Mouse (Mus musculus) forebrain, embryonic 16.5 days (tissue): ENCODE measurements around the gene Dph6. TPM values are rescaled to one million over a fixed set of nuclear protein-coding genes. Genes with fewer than 3 reads are reported as not detected.
A peak's percentile ranks its signal among the peaks of the same experiment; 100 is the strongest.
"Not testable (repeated sequence)": the region's sequence is repeated elsewhere in the genome, so short reads cannot be mapped to it uniquely, and the experiment has no call there.

Experiments used
- ATAC-seq: fragments of 200-750 bp; cut with Nextera tagmentation; 2 replicates; pipeline ENCODE4 v1.8.0; 2017; ENCODE audit warnings: mild to moderate bottlenecking, moderate library complexity
- H3K27ac ChIP-seq: fragments of 300-500 bp; sonication (generic); 2 replicates; pipeline ENCODE4 v1.5.1; 2014; ENCODE audit warnings: low read length, control low read depth
- H3K27me3 ChIP-seq: fragments of 300-500 bp; sonication (generic); replicated peaks from 2 replicates; pipeline ENCODE4 v1.6.1; 2014; ENCODE audit warnings: low read length; ENCODE audit not compliant: control insufficient read depth, insufficient read depth
- H3K36me3 ChIP-seq: fragments of 300-500 bp; sonication (generic); 2 replicates; pipeline ENCODE4 v1.6.1; 2014; ENCODE audit not compliant: control insufficient read depth, insufficient read depth
- H3K4me1 ChIP-seq: fragments of 300-500 bp; sonication (generic); replicated peaks from 2 replicates; pipeline ENCODE4 v1.6.1; 2014; ENCODE audit warnings: low read length; ENCODE audit not compliant: control insufficient read depth, insufficient read depth
- H3K4me2 ChIP-seq: fragments of 300-500 bp; sonication (generic); 2 replicates; pipeline ENCODE4 v1.6.1; 2014; ENCODE audit warnings: mild to moderate bottlenecking, low read length, control low read depth
- H3K4me3 ChIP-seq: fragments of 300-500 bp; sonication (generic); replicated peaks from 2 replicates; pipeline ENCODE4 v1.5.1; 2014; ENCODE audit warnings: mild to moderate bottlenecking, low read length, control low read depth
- H3K9ac ChIP-seq: fragments of 300-500 bp; sonication (generic); replicated peaks from 2 replicates; pipeline ENCODE4 v1.6.1; 2014; ENCODE audit warnings: low read depth, low read length, control low read depth
- H3K9me3 ChIP-seq: fragments of 300-500 bp; sonication (generic); 2 replicates; pipeline ENCODE4 v1.6.1; 2016; ENCODE audit warnings: low read length; ENCODE audit not compliant: control insufficient read depth
- WGBS: fragments of 180-500 bp; shearing (Covaris S2); extraction: QIAGEN DNeasy Blood & Tissue Kit; methylation state at CpG from one replicate; pipeline ENCODE4 v1.1.7; 2014; 5-methylcytosine and 5-hydroxymethylcytosine counted together
- polyA plus RNA-seq: library from polyadenylated mRNA; unstranded; fragments of >200 nt; fragmentation: Nextera tagmentation; extraction: Ambion mirVana; gene quantifications from 2 replicates; pipeline ENCODE4 v1.2.1, GENCODE M21; 2015

Gene Dph6
- polyA plus RNA-seq, 1 experiment from 2014 or later = 18.7 TPM

DNA sequence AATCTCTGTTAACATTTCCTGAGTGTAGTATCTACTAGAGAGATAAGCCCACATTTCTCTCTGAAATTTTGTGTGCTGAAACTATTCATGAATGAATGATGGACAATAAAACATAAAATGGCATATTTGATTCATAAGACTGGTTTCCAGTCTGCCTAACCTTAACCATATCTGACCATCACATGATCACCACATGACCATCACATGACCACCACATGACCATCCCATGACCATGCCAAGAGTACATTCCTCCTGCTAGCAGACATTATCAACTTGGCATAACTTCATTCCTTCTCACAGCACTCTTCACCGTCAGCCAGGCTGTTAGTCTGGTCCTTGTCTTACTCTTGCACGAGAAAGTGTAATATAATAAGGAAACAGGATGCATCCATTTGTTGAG is 10.9 kb downstream of the Dph6 start:
- H3K4me2 ChIP-seq = no peak overlapping the region
- no peak overlapping the region for H3K27ac ChIP-seq
- H3K4me1 ChIP-seq = peaks cover 2% of the 10 kb centered on the region; the same call in 1 of the 2 replicates
- H3K27me3 ChIP-seq = no peaks in the 10 kb centered on the region
- H3K9ac ChIP-seq = no peak overlapping the region
- no peak overlapping the region for H3K4me3 ChIP-seq
- ATAC-seq = no peak
- 88% methylated on average over 2 of the region's 2 CpGs for WGBS
- H3K36me3 ChIP-seq = no peaks in the 10 kb centered on the region
- H3K9me3 ChIP-seq = no peaks in the 10 kb centered on the region

DNA sequence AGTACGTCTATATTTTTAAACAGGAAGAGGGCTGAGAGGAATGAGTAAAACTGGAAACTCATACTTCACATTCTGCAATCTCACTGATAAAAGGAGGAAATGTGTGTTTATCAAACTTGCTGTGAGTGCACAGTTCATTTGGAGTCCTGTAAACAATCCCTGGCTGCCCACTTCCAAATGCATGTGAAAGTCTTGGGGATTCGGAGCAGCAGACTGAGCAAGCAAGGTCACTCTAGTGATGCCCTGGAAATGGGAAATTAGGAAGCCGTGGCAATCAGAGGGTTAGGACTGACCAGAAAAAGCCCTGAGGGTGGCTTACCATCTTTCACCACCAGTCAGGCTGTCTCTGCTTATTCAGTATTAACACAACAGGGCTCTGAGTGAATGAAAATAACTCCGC is 30.1 kb downstream of the Dph6 start:
- ATAC-seq = no peak
- Histone ChIP-seq H3K4me3 (no peak overlapping the region), H3K9me3 (no peaks in the 10 kb centered on the region), H3K27me3 (no peaks in the 10 kb centered on the region), H3K9ac (peak overlapping the region; percentile 36), H3K4me2 (no peak overlapping the region), H3K27ac (peak overlapping the region; percentile 21; the same call in 1 of the 2 replicates), H3K4me1 (peaks cover 10% of the 10 kb centered on the region), H3K36me3 (no peaks in the 10 kb centered on the region)
- WGBS = 24% methylated on average over 4 of the region's 4 CpGs

DNA sequence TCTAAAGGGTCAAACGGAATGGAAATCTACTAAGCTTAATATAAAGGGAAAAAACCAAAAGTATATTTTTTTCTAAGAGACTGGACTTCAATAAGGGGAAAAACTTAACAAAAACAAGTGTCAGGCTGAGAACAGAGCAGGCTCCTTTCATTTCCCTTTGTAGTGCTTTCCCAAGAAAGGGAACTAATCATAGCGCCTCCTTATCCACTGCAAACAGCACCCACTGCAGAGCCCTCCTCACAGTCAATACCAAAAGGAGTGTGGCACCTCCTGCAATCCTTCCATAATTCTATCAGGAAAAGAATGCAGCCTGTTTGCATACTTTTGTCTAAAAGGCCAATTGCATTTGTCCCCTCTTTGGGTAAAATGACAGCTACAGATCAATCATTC is 32.2 kb downstream of the Dph6 start:
- H3K9me3 ChIP-seq = no peaks in the 10 kb centered on the region
- H3K9ac ChIP-seq = peak overlapping the region; percentile 52; the same call in 1 of the 2 replicates
- H3K4me2 ChIP-seq = no peak overlapping the region; the same call in 1 of the 2 replicates
- whole genome bisulfite sequencing = 0% methylated on average over 2 of the region's 2 CpGs
- ATAC-seq = peak; percentile 82
- peaks cover 10% of the 10 kb centered on the region for H3K4me1 ChIP-seq
- H3K27ac ChIP-seq = peak overlapping the region; percentile 82
- no peak overlapping the region for H3K4me3 ChIP-seq
- H3K36me3 ChIP-seq = no peaks in the 10 kb centered on the region
- H3K27me3 ChIP-seq = no peaks in the 10 kb centered on the region

GRCm38 (mm10) chr2:114621781-114622549 is 32.8 kb downstream of the Dph6 start:
- ATAC-seq = peak; percentile 74
- Histone ChIP-seq H3K9me3 (no peaks in the 10 kb centered on the region), H3K9ac (no peak overlapping the region), H3K27ac (no peak overlapping the region), H3K4me1 (peaks cover 10% of the 10 kb centered on the region), H3K4me3 (no peak overlapping the region), H3K36me3 (no peaks in the 10 kb centered on the region), H3K4me2 (no peak overlapping the region), H3K27me3 (no peaks in the 10 kb centered on the region)
- WGBS = 8% methylated on average over 5 of the region's 5 CpGs

GRCm38 (mm10) chr2:114611576-114611975 is 43.2 kb downstream of the Dph6 start:
- peaks cover 3% of the 10 kb centered on the region; the same call in 1 of the 2 replicates for H3K4me1 ChIP-seq
- H3K9ac ChIP-seq = no peak overlapping the region
- 17% methylated on average over 2 of the region's 2 CpGs for WGBS
- H3K9me3 ChIP-seq = no peaks in the 10 kb centered on the region
- H3K4me3 ChIP-seq = no peak overlapping the region
- H3K27me3 ChIP-seq = no peaks in the 10 kb centered on the region
- peak; percentile 81 for ATAC-seq
- peak overlapping the region; percentile 23; the same call in 1 of the 2 replicates for H3K27ac ChIP-seq
- no peak overlapping the region for H3K4me2 ChIP-seq
- no peaks in the 10 kb centered on the region for H3K36me3 ChIP-seq

- Histone ChIP-seq H3K27me3 (no peaks in the 10 kb centered on the region), H3K27ac (peak overlapping the region; percentile 52), H3K36me3 (no peaks in the 10 kb centered on the region), H3K4me1 (peaks cover 3% of the 10 kb centered on the region; the same call in 1 of the 2 replicates), H3K4me3 (no peak overlapping the region), H3K9ac (no peak overlapping the region), H3K9me3 (no peaks in the 10 kb centered on the region), H3K4me2 (0 out of 2 replicates have a peak overlapping the region, but pooled peaks have one; percentile 3)
- peak; percentile 87 for ATAC-seq
- 2% methylated on average over 2 of the region's 2 CpGs for WGBS
Measured at GRCm38 (mm10) chr2:114610110-114610509, 44.7 kb downstream of the Dph6 start.

DNA sequence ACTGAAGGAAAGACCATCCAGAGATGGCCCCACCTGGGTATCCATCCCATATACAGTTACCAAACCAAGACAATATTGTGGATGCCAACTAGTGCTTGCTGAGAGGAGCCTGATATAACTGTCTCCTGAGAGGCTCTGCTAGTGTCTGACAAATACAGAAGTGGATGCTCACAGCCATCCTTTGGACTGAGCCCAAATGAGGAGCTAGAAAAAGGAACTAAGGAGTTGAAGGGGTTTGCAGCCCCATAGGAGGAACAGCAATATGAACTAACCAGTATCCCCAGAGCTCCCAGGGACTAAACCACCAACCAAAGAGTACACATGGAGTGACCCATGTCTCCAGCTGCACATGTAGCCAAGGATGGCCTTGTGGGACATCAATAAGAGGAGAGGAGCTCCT is 49.6 kb downstream of the Dph6 start:
- not testable (repeated sequence) for H3K9ac ChIP-seq, H3K4me2 ChIP-seq, H3K27ac ChIP-seq, H3K9me3 ChIP-seq, H3K36me3 ChIP-seq, H3K27me3 ChIP-seq, H3K4me1 ChIP-seq, ATAC-seq, H3K4me3 ChIP-seq

GRCm38 (mm10) chr2:114601174-114601573 is 53.6 kb downstream of the Dph6 start:
- ATAC-seq = no peak
- H3K9ac ChIP-seq = no peak overlapping the region
- H3K36me3 ChIP-seq = no peaks in the 10 kb centered on the region
- no peaks in the 10 kb centered on the region for H3K9me3 ChIP-seq
- H3K27ac ChIP-seq = no peak overlapping the region
- no peak overlapping the region for H3K4me2 ChIP-seq
- H3K4me1 ChIP-seq = no peaks in the 10 kb centered on the region
- H3K4me3 ChIP-seq = no peak overlapping the region
- 89% methylated on average over 3 of the region's 3 CpGs for whole genome bisulfite sequencing
- no peaks in the 10 kb centered on the region for H3K27me3 ChIP-seq

GRCm38 (mm10) chr2:114599793-114600192 is 55.0 kb downstream of the Dph6 start:
- no peak overlapping the region for H3K9ac ChIP-seq
- no peaks in the 10 kb centered on the region for H3K9me3 ChIP-seq
- H3K4me1 ChIP-seq = no peaks in the 10 kb centered on the region
- H3K27ac ChIP-seq = no peak overlapping the region
- H3K27me3 ChIP-seq = no peaks in the 10 kb centered on the region
- no peak overlapping the region for H3K4me3 ChIP-seq
- 87% methylated on average over 2 of the region's 2 CpGs for WGBS
- no peak overlapping the region for H3K4me2 ChIP-seq
- no peak for ATAC-seq
- no peaks in the 10 kb centered on the region for H3K36me3 ChIP-seq
